Mouse (Mus musculus): ENCODE data around the gene Serpinb5.
"Not testable (repeated sequence)": the region's sequence is repeated elsewhere in the genome, so short reads cannot be mapped to it uniquely, and the experiment has no call there.

DNA sequence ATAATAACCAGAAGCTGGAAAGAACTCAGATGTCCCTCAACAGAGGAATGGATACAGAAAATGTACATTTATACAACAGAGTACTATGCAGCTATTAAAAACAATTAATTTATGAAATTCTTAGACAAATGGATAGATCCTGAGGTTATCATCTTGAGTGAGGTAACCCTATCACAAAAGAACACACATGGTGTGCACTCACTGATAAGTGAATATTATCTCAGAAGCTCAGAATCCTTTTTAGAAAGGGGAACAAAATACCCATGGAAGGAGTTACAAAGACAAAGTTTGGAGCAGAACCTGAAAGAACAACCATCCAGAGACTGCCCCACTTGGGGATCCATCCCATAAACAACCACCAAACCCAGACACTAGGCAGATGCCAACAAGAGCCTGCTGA, 34.2 kb downstream of the Serpinb5 start:
- not testable (repeated sequence) for TF ChIP-seq POLR2A (IDR thresholded peaks at IDR 0.05; ENCODE audit: low read depth, low read length); CTCF (IDR thresholded peaks at IDR 0.05; ENCODE audit: extremely low read depth, insufficient read depth, insufficient read length, insufficient replicate concordance)

Data from spleen, adult 2 months (tissue).